Mouse (Mus musculus) layer of hippocampus, postnatal 36 days (tissue): ENCODE data around the gene H2afz. TPM values are rescaled to one million over a fixed set of nuclear protein-coding genes. Genes with fewer than 3 reads are reported as not detected.
"Not testable (repeated sequence)": the region's sequence is repeated elsewhere in the genome, so short reads cannot be mapped to it uniquely, and the experiment has no call there.

Source experiments
- DNase-seq, 2 experiments: peaks; one replicate each; pipeline ENCODE4 v3.0.0; 2022
- total RNA-seq, 2 experiments: library from RNA; stranded (reverse); gene quantifications; 2 replicates each; pipeline ENCODE4 v1.2.3; 2021

Gene H2afz
- 100 to 1,000 TPM; 135 to 151 TPM for total RNA-seq

DNA sequence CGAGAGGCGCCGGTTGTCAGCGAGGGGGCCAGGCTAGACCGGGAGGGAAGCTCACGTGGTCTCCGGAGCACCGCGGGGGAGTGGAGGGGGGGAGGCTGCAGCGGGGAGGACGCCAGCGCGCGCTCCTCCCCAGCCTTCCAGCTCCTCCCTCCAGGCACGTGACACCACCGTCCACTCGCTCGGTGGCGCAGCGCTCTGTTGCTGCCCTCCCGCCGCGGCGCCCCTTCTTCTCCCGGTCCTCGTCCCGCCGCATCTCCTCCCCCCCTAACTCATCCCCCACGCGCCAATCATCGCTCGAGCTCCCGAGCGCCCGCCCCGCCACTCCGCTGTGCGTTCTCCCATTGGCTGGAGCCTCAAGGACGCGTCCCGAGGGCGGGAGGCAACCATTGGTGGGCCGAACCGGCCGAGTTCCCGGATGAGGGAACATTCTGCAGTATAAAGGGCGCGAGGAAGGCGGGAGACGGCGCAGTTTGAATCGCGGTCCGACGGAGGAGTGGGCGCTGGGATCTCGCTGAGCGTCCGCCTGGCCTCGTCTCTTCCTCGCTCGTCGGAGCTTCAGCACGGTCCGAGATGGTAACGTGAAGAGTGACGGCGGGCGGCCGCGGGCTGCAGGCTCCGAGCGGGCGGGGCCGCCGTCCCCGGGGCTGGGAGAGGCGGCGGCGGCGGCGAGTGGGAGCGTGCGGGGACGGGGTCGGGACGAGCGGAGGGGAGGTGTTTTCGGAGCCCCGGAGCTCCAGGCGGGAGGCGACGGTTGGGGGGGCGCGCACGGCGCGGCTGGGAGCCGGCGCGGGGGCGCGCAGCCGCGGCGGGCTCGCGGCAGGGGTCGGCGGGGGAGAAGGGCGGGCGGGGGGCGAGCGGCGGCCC is at the start of gene H2afz:
H2afz (plus strand) TSS at position 364 of the 864 bp plus-strand sequence.
- peak; percentile 98 for DNase-seq

DNA sequence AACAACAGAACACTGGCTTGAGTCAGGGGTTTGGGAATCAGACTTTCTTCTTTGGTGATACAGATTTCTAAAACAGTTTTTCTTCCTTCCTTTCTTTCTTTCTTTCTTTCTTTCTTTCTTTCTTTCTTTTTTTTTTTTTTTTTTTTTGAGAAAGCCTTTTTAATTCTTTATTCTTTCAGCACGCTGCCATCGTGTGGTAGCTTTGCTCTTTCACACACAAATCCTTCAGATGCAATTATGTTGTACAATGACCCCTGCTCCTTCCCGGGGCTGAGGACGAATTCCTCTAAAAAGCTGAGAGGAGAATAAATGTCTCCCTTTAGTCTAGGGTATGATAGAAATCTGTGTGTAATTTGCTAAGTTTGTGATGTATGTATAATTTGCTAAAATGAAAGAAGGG is 45.6 kb upstream of the H2afz start:
- DNase-seq: no peak

DNA sequence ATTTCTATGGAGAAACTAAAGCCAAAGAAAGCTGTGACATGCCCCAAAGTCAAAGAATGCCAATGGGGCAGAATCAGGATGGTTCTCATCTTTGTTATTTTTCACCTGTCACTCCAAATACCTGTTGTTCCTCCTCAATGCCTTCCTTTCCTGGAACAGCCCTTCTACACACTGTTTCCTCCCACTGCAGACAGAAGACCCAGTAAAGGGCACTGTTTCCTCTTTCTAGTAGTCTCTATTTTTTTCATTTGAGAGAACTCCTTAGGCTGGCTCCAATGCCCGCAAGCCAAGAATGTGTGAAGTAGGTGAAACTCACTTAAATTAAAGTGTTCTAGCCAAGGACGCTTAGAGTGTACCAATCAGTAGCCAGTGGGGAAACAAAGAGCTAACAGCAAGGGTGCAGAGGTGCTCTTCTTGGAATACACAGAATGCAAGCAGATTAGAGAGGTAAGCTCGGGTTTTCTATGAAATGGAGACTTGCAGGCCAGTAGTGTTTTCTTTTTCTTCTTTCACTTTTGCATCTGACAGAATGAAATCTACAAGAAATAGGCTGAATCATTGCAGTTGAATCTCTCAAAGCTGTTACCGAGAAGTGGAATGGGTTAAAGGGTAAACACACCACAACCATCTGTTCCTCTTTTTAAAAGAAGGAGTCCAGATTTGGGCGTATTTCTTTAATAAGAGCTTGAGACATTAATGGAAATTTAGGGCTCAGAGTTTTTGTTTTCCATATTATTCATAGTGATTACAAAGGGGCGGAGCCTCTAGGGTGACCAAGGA is 43.4 kb upstream of the H2afz start:
- DNase-seq: no peak

DNA sequence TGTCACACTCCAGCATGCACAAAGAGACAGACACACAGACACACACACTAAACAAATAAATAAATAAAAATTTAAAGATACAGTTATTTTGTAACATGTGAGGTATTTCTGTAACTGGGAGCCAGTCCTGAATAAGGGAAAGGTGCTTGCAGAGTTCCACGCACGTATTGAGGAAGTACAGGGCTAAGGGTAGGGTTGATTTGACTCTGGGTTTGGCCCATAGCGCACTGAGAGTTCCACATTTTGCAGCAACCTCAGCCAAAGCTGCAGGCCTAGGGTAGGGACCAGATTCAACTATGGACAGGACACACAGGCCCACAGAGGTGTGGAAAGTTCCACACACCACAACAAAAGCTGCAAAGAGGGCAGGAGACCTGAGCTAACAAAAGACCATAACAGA is 41.0 kb upstream of the H2afz start:
- no peak for DNase-seq

DNA sequence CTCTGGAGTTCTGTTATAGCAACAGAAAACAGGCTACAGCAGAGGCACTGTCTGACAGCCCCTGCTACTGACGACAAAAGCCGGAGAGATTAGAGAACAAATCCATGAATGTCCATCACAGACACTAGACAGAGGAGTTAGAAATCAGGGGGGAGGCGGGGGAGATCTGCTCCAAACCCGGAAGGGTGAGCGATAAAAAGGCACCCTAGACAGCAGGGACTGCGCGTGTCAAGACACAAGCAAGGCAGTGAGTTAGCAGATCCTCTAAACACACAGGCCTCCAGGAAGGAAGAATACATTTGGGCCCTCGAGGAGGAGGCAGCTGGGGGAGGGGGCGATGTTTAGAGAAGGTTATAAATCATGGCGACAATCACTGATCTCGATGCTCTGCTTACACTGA is 36.6 kb upstream of the H2afz start:
- DNase-seq: no peak

DNA sequence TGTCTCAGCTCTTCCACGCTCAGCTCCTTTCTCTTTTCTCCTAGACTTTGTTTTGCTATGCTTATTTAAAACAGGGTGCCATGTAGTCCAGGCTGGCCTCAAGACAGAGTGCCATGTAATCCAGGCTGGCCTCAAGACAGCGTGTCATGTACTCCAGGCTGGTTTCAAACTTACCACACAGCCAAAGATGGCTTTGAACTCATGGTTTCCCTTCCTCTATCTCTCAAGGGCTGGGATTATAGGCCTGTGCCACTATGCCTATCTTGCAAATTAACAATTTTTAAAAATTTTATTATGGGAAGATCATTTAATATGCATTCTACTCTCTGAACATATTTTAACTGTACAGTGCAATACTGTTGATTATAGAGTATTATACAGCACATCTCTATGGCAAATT is 33.1 kb upstream of the H2afz start:
- no peak for DNase-seq

DNA sequence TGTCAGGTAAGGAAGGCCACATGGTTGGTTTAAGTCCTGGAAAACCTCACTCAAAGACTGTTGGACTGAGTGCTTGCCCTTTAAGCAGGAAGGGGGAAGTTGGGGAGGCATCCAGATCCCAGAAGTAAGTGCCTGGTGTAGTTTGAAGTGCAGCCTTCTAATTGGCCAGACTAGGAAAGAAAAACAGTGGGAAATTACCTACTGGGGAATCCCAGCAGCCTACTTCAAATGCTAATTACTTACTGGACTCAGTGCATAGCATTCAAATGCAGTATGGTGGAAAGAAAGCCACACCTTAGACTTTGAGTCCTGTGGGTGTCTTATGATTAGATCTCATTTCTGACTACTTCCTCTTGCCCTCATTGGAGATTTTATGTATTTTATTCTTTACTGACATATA is 31.2 kb upstream of the H2afz start:
- DNase-seq: no peak

DNA sequence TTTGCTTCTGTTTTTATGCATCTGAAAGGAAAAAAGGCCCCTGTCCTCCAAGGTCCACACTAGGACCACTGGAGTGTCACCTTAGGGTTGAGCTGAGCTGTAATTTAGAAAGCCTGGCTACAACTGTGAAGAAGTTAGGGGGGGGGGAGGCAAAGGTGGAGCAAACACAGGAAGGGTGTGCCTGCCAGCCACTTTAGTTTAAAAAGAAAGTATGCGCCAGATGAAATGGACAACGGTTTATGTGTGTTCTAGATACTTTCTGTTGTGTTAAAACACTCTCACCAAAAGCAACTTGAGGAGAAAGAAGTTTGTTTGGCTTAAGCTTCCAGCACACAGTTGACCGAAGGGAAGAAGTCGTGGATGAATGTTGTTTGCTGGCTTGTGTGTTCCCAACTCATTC is 30.6 kb upstream of the H2afz start:
- no peak for DNase-seq

DNA sequence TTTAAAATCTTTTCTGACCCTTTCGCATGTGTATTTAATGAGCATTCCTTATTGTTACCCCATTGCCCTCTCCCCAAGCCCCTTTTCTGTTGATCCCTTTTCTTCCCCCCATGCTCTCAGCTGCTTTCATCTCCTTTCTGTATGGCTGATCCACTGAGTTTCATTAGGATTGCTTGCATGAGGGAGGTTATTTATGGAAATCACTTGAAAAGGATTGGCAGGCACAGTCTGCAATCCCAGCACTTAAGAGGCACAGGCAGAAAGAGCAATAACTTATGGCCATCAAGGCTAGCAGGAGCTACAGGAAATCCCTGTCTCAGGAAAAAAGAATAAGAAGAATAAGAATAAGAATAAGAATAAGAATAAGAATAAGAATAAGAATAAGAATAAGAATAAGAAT is 27.7 kb upstream of the H2afz start:
- no peak for DNase-seq

DNA sequence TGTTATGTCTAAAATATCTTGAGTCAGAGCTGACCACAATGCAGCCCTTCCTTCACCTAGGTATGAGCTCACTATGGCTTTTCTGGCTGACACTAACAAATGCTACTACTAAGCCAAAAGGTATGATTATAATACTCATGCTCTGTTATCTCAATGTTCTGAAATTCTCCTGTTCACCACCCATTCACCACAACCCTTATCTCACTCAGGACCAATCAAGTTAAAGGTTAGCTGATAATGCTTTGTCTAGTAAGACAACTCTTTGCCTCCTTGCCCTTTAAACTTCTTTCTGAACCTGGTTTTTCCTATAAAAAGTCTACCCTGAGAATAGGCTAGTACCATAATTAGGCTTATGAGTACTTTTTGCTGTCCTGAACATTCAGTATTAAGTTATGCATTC is 26.1 kb upstream of the H2afz start:
- DNase-seq: no peak

DNA sequence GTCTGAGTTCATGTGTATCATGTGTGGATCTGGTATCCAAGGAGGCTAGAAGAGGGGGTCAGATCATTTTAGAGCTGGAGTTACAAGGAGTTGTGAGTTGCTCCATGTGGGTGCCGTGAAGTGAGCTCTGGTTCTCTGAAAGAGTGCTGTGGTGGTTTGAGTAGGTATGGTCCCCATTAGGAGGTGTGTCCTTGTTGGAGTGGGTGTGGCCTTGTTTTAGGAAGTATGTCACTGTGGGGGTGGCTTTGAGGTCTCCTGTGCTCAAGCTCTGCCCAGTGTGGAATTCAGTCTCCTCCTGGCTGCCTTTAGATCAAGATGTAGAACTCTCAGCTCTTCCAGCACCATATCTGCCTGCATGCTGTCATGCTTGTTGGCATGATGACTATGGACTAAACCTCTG is 21.3 kb upstream of the H2afz start:
- no peak for DNase-seq

DNA sequence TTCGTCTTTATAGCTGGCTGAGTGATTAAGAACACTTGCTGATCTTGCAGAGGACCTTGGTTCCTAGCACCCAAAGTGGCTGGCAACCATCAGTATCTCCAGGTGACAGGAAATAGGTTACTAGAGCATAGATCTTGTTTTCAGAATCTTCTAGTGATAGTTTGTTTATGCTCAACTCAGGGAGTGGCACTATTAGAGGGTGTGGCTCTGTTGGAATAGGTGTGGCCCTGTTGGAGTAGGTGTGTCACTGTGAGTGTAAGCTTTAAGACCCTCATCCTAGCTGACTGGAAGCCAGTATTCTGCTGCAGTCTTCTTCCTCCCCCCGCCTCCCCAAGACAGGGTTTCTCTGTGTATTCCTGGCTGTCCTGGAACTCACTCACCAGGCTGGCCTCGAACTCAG is 20.0 kb upstream of the H2afz start:
- DNase-seq: no peak

DNA sequence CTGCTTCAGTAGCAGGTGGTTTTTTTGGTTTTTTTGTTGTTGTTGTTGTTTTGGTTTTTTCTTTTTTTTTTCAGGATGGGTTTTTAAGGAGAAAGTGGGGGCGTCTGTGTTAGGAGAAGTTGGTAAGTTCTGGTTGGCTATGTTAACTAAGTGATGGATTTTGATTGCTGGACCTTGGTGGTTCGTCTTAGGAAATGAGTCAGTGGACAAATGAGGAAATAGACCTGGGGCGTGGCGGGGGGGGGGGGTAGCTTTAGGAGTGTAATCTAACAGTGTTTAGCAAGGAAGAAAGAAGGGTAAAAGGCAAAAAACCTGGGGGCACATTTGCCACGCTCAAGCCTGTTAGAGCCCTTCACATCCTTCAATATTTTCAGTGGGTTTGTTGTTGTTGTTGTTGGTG is 17.7 kb upstream of the H2afz start:
- no peak for DNase-seq

DNA sequence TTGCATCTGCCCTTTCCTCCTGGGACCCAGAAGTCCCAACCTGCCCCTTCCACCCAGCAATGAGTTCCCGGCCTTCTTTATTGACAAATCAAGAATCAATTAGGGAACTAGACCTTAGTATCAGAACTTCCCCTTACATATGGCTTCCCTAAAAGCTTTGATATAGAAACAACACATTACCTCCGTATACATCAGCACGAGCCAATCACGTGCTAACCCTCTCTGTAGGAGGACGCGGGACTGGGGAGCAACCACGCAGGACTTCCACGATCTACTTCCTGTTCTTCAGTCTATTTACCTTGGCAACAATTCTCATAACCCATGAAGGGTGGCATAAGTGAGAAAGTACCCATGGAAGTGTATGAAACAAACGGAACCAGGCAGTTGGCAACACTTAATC is 15.9 kb upstream of the H2afz start:
- no peak for DNase-seq

DNA sequence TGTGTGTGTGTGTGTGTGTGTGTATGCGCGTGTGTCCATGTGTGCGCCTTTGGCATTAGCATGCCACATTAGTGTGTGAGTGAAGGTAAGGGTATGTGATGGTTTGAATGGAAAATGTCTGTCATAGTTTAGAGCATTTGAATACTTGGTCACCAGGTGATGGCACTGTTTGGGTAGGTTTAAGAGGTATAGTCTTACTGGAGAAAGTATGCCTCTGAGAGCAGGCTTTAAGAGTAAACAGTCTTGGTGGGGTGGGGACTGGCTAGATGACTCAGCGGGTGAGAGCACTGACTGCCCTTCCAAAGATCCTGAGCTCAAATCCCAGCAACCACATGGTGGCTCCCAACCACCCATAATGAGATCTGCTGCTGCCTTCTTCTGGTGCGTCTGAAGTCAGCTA is 14.6 kb upstream of the H2afz start:
- no peak for DNase-seq

DNA sequence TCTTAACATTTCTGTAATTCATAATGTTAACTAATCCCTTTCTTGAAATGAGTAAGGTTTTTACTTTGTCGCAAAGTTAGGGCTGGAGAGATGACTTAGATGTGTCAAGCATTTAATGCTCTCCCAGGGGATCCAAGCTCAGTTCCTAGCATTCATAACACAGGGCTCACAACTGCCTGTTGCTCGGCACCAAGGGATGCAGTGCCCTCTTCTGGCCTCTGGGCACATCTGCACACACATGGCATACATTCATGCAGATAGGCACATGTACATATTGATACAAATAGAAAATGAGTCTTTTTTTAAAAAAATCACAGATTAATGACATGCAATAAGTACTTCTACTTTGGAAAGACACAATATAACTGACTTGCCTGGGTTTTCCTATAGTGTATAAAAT is 13.1 kb upstream of the H2afz start:
- no peak for DNase-seq

DNA sequence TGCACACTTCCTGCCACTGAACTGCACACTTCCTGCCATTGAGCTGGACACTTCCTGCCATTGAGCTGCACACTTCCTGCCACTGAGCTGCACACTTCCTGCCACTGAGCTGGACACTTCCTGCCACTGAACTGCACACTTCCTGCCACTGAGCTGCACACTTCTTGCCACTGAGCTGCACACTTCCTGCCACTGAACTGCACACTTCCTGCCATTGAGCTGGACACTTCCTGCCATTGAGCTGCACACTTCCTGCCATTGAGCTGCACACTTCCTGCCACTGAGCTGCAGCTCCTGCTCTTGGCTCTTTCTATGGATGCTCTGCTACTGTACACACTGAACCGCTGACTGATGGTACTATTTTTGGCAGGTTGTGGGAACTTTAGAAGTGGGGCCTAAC is 11.3 kb upstream of the H2afz start:
- DNase-seq: not testable (repeated sequence)

DNA sequence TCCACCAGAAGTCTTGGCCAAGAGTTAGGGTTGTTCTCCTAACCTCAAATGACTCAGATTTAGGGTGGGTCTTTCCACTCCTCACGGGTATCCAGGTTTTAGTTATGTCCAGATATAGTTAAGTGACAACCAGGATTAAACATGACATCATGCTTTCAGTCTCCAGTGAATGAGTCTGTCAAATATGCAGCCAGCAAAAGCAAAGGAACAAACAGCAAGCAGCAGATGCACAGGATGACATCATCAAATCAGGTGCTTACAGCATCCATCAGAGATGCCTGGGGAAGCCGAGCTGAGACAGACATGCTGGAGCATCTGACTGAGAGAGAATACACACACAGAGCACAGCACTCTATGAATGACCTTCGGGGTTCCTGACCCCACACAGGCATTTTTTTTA is 9.0 kb upstream of the H2afz start:
- DNase-seq: no peak

DNA sequence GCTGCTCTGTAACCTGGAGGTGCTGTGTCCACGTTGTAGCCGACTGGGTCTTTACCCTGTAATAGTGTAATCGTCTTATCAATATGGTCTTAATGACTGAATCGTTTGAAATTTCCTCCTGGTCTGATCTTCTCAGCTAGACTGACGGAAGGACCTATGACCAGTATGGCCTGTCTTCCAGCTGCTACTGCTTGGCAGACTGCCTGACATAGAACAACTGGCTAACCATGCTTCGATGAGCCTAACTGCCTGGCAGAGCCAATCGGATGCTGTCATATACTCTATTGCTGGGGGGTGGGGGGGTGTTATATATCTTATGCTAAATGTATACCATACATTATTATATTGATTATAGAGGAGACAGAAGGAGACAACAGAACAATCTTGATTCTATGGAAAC is 8.2 kb upstream of the H2afz start:
- no peak for DNase-seq

DNA sequence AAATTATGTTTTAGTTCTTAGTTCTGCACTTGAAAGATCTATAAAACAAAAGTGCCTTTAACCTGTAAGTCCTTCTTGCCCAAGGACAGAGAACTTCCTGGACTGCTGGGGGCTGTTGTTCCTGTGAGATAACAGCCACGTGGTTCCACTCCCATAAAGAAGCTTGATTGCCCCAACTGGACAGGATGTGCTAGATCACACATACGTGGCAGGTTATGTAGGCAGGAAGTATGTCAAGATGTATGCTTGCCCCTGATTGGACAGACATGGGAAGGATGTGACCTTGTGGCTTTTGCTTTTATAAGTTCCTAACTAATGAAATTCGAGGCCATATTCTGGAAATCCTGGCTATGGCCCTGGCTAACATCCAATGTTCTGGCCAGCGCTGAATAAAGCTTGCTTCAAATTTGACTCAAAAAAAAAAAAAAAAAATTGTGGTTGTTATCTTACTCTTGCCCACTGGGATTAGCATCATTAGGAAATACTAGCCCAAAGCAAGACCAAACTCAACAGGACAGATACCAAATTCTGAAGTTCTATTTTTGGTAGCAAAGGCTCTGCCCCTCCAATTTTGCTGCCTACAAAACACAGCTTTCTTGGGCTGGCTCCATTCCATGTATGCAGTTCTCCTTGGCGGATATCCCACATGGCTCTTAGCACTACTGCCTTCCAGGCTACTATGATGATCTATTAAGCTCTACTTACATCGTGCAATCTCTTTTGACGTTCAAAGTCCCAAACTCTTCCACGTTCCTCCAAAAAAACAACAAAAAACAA is 3.7 kb upstream of the H2afz start:
- no peak for DNase-seq

DNA sequence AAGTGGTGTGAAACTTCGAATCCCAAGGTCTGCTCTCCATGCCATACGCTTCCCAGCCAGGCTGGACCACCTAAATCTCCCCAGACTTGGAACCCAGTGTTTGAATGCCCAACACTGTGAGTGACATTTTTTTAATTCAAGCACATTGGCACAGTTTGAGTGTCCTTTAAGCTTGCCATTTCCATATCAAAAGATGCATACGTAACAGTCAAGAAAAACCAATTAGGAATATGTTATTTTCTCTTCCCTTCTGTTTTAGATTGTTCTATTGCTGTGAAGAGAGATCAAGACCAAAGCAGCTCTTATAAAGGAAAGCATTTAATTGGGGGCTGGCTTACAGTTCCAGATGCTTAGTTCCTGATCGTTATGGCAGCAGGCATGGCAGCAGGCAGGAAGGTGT is 2.9 kb upstream of the H2afz start:
- DNase-seq: no peak

DNA sequence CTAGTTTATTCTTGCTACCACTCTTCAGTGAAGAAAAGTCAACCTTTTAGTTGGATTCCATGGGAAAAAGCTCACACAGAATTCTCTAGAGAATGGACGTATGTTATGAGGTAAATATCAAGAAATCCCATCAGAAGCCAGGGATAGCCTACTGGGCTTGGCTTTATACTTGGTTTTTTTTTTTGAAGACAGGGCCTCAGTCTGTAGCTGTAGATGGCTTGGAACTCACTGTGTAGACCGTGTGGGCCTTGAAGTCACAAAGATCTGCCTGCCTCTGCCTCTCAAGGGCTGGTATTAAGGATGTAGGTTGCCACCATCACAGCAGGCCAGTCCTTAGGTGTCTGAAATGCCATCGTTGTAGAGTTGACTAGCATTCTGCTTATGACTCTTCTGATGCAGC is 1.7 kb upstream of the H2afz start:
- DNase-seq: no peak
